Comparison of ENCODE assay signal across 8 mouse cellular contexts in genomic region chr16:30144818-30145464, GRCm38 (mm10).
DNase-seq lines count a peak whose midpoint lies in the region; ATAC-seq and TF ChIP-seq lines count a peak whose summit lies in the region.

No protein-coding gene starts in this region.

- peak overlapping the region; percentile 37; the same call in 1 of the 2 replicates for H3K9ac ChIP-seq in kidney, embryonic 14.5 days (ENCODE audit: low read depth, low read length)
- H3K9ac ChIP-seq in hindbrain, embryonic 14.5 days = peak overlapping the region; percentile 20; the same call in 1 of the 2 replicates
- H3K9ac ChIP-seq in midbrain, embryonic 12.5 days (replicated peaks) = no peak overlapping the region

- ATAC-seq in kidney, embryonic 14.5 days (ENCODE audit: low FRiP score, low TSS enrichment) = no peak
- ATAC-seq in hindbrain, embryonic 14.5 days (ENCODE audit: low FRiP score) = no peak
- ATAC-seq in midbrain, embryonic 12.5 days (ENCODE audit: low FRiP score, low read depth) = no peak

- peak overlapping the region; percentile 43 for H3K4me2 ChIP-seq in kidney, embryonic 14.5 days (replicated peaks; ENCODE audit: low read depth, low read length)
- H3K4me2 ChIP-seq in hindbrain, embryonic 14.5 days (replicated peaks) = peak overlapping the region; percentile 42
- peak overlapping the region; percentile 45 for H3K4me2 ChIP-seq in midbrain, embryonic 12.5 days (replicated peaks)

- H3K4me1 ChIP-seq in kidney, embryonic 14.5 days (ENCODE audit: control insufficient read depth, insufficient read depth, low read length) = peaks cover 15% of the 10 kb centered on the region; the same call in 1 of the 2 replicates
- peaks cover 11% of the 10 kb centered on the region; the same call in 1 of the 2 replicates for H3K4me1 ChIP-seq in hindbrain, embryonic 14.5 days (replicated peaks; ENCODE audit: control insufficient read depth, insufficient read depth, low read length)
- peaks cover 9% of the 10 kb centered on the region for H3K4me1 ChIP-seq in midbrain, embryonic 12.5 days
- H3K4me1 ChIP-seq in kidney, adult 2 months (ENCODE audit: control insufficient read depth, insufficient read depth, low read length) = no peaks in the 10 kb centered on the region

- no peaks in the 10 kb centered on the region for H3K36me3 ChIP-seq in kidney, embryonic 14.5 days (ENCODE audit: control insufficient read depth, insufficient read depth, low read length)
- no peaks in the 10 kb centered on the region for H3K36me3 ChIP-seq in hindbrain, embryonic 14.5 days (replicated peaks; ENCODE audit: control insufficient read depth, insufficient read depth)
- no peaks in the 10 kb centered on the region for H3K36me3 ChIP-seq in midbrain, embryonic 12.5 days
- H3K36me3 ChIP-seq in kidney, adult 2 months (ENCODE audit: control insufficient read depth, insufficient read depth, low read length) = no peaks in the 10 kb centered on the region

- H3K9me3 ChIP-seq in kidney, embryonic 14.5 days (ENCODE audit: control insufficient read depth, low read length) = peaks cover 3% of the 10 kb centered on the region; the same call in 1 of the 2 replicates
- H3K9me3 ChIP-seq in hindbrain, embryonic 14.5 days (ENCODE audit: control insufficient read depth, low read length) = no peaks in the 10 kb centered on the region
- no peaks in the 10 kb centered on the region for H3K9me3 ChIP-seq in midbrain, embryonic 12.5 days

- H3K27ac ChIP-seq in kidney, embryonic 14.5 days (ENCODE audit: low read depth, low read length) = no peak overlapping the region
- no peak overlapping the region for H3K27ac ChIP-seq in hindbrain, embryonic 14.5 days
- 0 out of 2 replicates have a peak overlapping the region, but pooled peaks have one; percentile 15 for H3K27ac ChIP-seq in midbrain, embryonic 12.5 days (replicated peaks)
- H3K27ac ChIP-seq in kidney, adult 2 months (ENCODE audit: insufficient read depth, low read depth, low read length) = no peak overlapping the region

- no peak for DNase-seq in kidney, postnatal 25 days
- peak; percentile 15 for DNase-seq in c-Kit-positive CD71-positive TER-119-negative erythroid progenitor cells, embryonic 14.5 days (ENCODE audit: low read depth)
- DNase-seq in hindbrain, embryonic 14.5 days (ENCODE audit: low spot score) = no peak
- no peak for DNase-seq in adrenal gland, postnatal 25 days
- DNase-seq in right cerebral cortex, adult 2 months (ENCODE audit: low spot score in 2 of 2) = no peak
- DNase-seq in kidney, adult 2 months = no peak

- no peak for TF ChIP-seq POLR2A in kidney, adult 2 months (IDR thresholded peaks at IDR 0.05; ENCODE audit: low read depth, low read length)

- 15% methylated on average over 13 of the region's 13 CpGs for WGBS in kidney, embryonic 14.5 days
- WGBS in hindbrain, embryonic 14.5 days = 16% methylated on average over 13 of the region's 13 CpGs
- 23% methylated on average over 13 of the region's 13 CpGs for WGBS in midbrain, embryonic 12.5 days
- WGBS in kidney, adult 2 months = 47% methylated on average over 13 of the region's 13 CpGs

- H3K27me3 ChIP-seq in kidney, embryonic 14.5 days (ENCODE audit: control insufficient read depth, insufficient read depth, low read length) = no peaks in the 10 kb centered on the region
- peaks cover 47% of the 10 kb centered on the region for H3K27me3 ChIP-seq in hindbrain, embryonic 14.5 days (ENCODE audit: control insufficient read depth, insufficient read depth, low read length)
- H3K27me3 ChIP-seq in midbrain, embryonic 12.5 days = peaks cover 80% of the 10 kb centered on the region
- H3K27me3 ChIP-seq in kidney, adult 2 months (replicated peaks; ENCODE audit: control insufficient read depth, insufficient read depth, low read length) = no peaks in the 10 kb centered on the region

- TF ChIP-seq CTCF in kidney, adult 2 months (conservative IDR thresholded peaks at IDR 0.05; ENCODE audit: insufficient read depth, insufficient read length, low read depth, low read length) = no peak

- peak overlapping the region; percentile 13 for H3K4me3 ChIP-seq in kidney, embryonic 14.5 days (ENCODE audit: low read length)
- peak overlapping the region; percentile 8; the same call in 1 of the 2 replicates for H3K4me3 ChIP-seq in hindbrain, embryonic 14.5 days (replicated peaks; ENCODE audit: low read length)
- H3K4me3 ChIP-seq in midbrain, embryonic 12.5 days = no peak overlapping the region
- no peak overlapping the region for H3K4me3 ChIP-seq in kidney, adult 2 months (ENCODE audit: insufficient read depth, low read depth, low read length)

Comparison
In these comparisons a context has a peak if more than half of its experiments do, and no peak if none do; other contexts are left out.
1. H3K4me3 ChIP-seq: peak in kidney, embryonic 14.5 days (single experiment) and hindbrain, embryonic 14.5 days (single experiment); none in midbrain, embryonic 12.5 days (single experiment) and kidney, adult 2 months (single experiment).
2. Peak in every context shown above with its lines, with median percentiles within 50 percentile points of each other: H3K4me2 ChIP-seq.